Mouse (Mus musculus): ENCODE measurements at regions not wholly inside any gene's neighbourhood (a gene's known extent, or its start where the extent isn't known, plus 50 kb on each side); places are given as distances from the start of the nearest gene placed in this dataset.

- DNase-seq (ENCODE audit: low spot score in 2 of 2) = no peak
Measured at GRCm38 (mm10) chr4:54027565-54028237, 201.9 kb downstream of the Tmem38b start.

GRCm38 (mm10) chr4:54045258-54046029, 219.6 kb downstream of the Tmem38b start:
- no peak for DNase-seq (ENCODE audit: low spot score in 2 of 2)

- no peak for DNase-seq (ENCODE audit: low spot score in 2 of 2)
Measured at GRCm38 (mm10) chr4:54064331-54064730, 238.5 kb downstream of the Tmem38b start.

- no peak for DNase-seq (ENCODE audit: low spot score in 2 of 2)
Measured at GRCm38 (mm10) chr4:54071951-54072350, 246.1 kb downstream of the Tmem38b start.

- DNase-seq (ENCODE audit: low spot score in 2 of 2) = no peak
Measured at GRCm38 (mm10) chr4:54072482-54072881, 246.6 kb downstream of the Tmem38b start.

- DNase-seq (ENCODE audit: low spot score in 2 of 2) = no peak
Measured at GRCm38 (mm10) chr4:54072932-54073331, 247.1 kb downstream of the Tmem38b start.

GRCm38 (mm10) chr4:54073483-54073882, 247.6 kb downstream of the Tmem38b start:
- DNase-seq (ENCODE audit: low spot score in 2 of 2) = no peak

GRCm38 (mm10) chr4:54074226-54074625, 248.4 kb downstream of the Tmem38b start:
- DNase-seq (ENCODE audit: low spot score in 2 of 2) = no peak

- no peak for DNase-seq (ENCODE audit: low spot score in 2 of 2)
Measured at GRCm38 (mm10) chr4:54080526-54080925, 254.7 kb downstream of the Tmem38b start.

- no peak for DNase-seq (ENCODE audit: low spot score in 2 of 2)
Measured at GRCm38 (mm10) chr4:54081411-54081810, 255.6 kb downstream of the Tmem38b start.

- DNase-seq (ENCODE audit: low spot score in 2 of 2) = no peak
Measured at GRCm38 (mm10) chr4:54084747-54085146, 258.9 kb downstream of the Tmem38b start.

GRCm38 (mm10) chr4:54094285-54094997, 268.6 kb downstream of the Tmem38b start:
- no peak for DNase-seq (ENCODE audit: low spot score in 2 of 2)

- DNase-seq (ENCODE audit: low spot score in 2 of 2) = no peak
Measured at GRCm38 (mm10) chr4:54095200-54095930, 269.5 kb downstream of the Tmem38b start.

- no peak for DNase-seq (ENCODE audit: low spot score in 2 of 2)
Measured at GRCm38 (mm10) chr4:54097543-54097942, 271.7 kb downstream of the Tmem38b start.

GRCm38 (mm10) chr4:54100282-54100681, 274.4 kb downstream of the Tmem38b start:
- no peak for DNase-seq (ENCODE audit: low spot score in 2 of 2)

- DNase-seq (ENCODE audit: low spot score in 2 of 2) = no peak
Measured at GRCm38 (mm10) chr4:54106976-54107375, 281.1 kb downstream of the Tmem38b start.

GRCm38 (mm10) chr4:54116310-54116709, 290.5 kb downstream of the Tmem38b start:
- DNase-seq (ENCODE audit: low spot score in 2 of 2) = no peak

GRCm38 (mm10) chr4:54118179-54118846, 292.5 kb downstream of the Tmem38b start:
- DNase-seq (ENCODE audit: low spot score in 2 of 2) = no peak

GRCm38 (mm10) chr4:54128717-54129698, 303.2 kb downstream of the Tmem38b start:
- DNase-seq (ENCODE audit: low spot score in 2 of 2) = no peak

GRCm38 (mm10) chr4:54156146-54156545, 330.3 kb downstream of the Tmem38b start:
- DNase-seq (ENCODE audit: low spot score in 2 of 2) = no peak

Measured in spleen, postnatal 10 days (tissue).